Mouse (Mus musculus): Measurements from ENCODE around the gene Map4k3. TPM values are rescaled to one million over a fixed set of nuclear protein-coding genes. Genes with fewer than 3 reads are reported as not detected.

Gene Map4k3
- polyA plus RNA-seq, 1 experiment from 2014 or later = 34.7 TPM

- Histone ChIP-seq H3K9me3 (no peaks in the 10 kb centered on the region), H3K27ac (no peak overlapping the region), H3K4me1 (0 out of 2 replicates have a peak, but pooled peaks cover 2% of the 10 kb centered on the region), H3K36me3 (peaks cover 48% of the 10 kb centered on the region), H3K4me3 (no peak overlapping the region), H3K27me3 (no peaks in the 10 kb centered on the region), H3K9ac (no peak overlapping the region), H3K4me2 (replicated peaks) (no peak overlapping the region)
- 65% methylated on average over 5 of the region's 5 CpGs for WGBS
- ATAC-seq (ENCODE audit: insufficient number of reproducible peaks, insufficient read depth, low FRiP score, low TSS enrichment) = no peak
Observed at GRCm38 (mm10) chr17:80646843-80647242, 81.4 kb downstream of the Map4k3 start.

GRCm38 (mm10) chr17:80646131-80646530, 82.2 kb downstream of the Map4k3 start:
- no peak overlapping the region for H3K4me2 ChIP-seq (replicated peaks)
- ATAC-seq (ENCODE audit: insufficient number of reproducible peaks, insufficient read depth, low FRiP score, low TSS enrichment) = no peak
- no peak overlapping the region for H3K27ac ChIP-seq
- 91% methylated on average over 6 of the region's 6 CpGs for WGBS
- H3K9me3 ChIP-seq = no peaks in the 10 kb centered on the region
- no peak overlapping the region for H3K9ac ChIP-seq
- H3K4me1 ChIP-seq = 0 out of 2 replicates have a peak, but pooled peaks cover 2% of the 10 kb centered on the region
- no peak overlapping the region for H3K4me3 ChIP-seq
- no peaks in the 10 kb centered on the region for H3K27me3 ChIP-seq
- peaks cover 48% of the 10 kb centered on the region for H3K36me3 ChIP-seq

GRCm38 (mm10) chr17:80645694-80646034, 82.6 kb downstream of the Map4k3 start:
- no peaks in the 10 kb centered on the region for H3K9me3 ChIP-seq
- H3K27me3 ChIP-seq = no peaks in the 10 kb centered on the region
- 79% methylated on average over 8 of the region's 8 CpGs for WGBS
- H3K9ac ChIP-seq = no peak overlapping the region
- no peak overlapping the region for H3K4me3 ChIP-seq
- no peak for ATAC-seq (ENCODE audit: insufficient number of reproducible peaks, insufficient read depth, low FRiP score, low TSS enrichment)
- H3K27ac ChIP-seq = no peak overlapping the region
- H3K4me2 ChIP-seq (replicated peaks) = no peak overlapping the region
- 0 out of 2 replicates have a peak, but pooled peaks cover 2% of the 10 kb centered on the region for H3K4me1 ChIP-seq
- H3K36me3 ChIP-seq = peaks cover 48% of the 10 kb centered on the region

- Histone ChIP-seq H3K27ac (no peak overlapping the region), H3K4me2 (replicated peaks) (no peak overlapping the region), H3K36me3 (peaks cover 48% of the 10 kb centered on the region), H3K4me3 (no peak overlapping the region), H3K9me3 (no peaks in the 10 kb centered on the region), H3K27me3 (no peaks in the 10 kb centered on the region), H3K9ac (no peak overlapping the region), H3K4me1 (0 out of 2 replicates have a peak, but pooled peaks cover 2% of the 10 kb centered on the region)
- ATAC-seq (ENCODE audit: insufficient number of reproducible peaks, insufficient read depth, low FRiP score, low TSS enrichment) = no peak
- 82% methylated on average over 14 of the region's 14 CpGs for WGBS
Observed at GRCm38 (mm10) chr17:80644983-80645693, 83.1 kb downstream of the Map4k3 start.

GRCm38 (mm10) chr17:80644567-80644966, 83.7 kb downstream of the Map4k3 start:
- H3K4me1 ChIP-seq = 0 out of 2 replicates have a peak, but pooled peaks cover 2% of the 10 kb centered on the region
- peaks cover 50% of the 10 kb centered on the region for H3K36me3 ChIP-seq
- no peaks in the 10 kb centered on the region for H3K9me3 ChIP-seq
- no peak for ATAC-seq (ENCODE audit: insufficient number of reproducible peaks, insufficient read depth, low FRiP score, low TSS enrichment)
- no peak overlapping the region for H3K4me2 ChIP-seq (replicated peaks)
- H3K4me3 ChIP-seq = no peak overlapping the region
- no peaks in the 10 kb centered on the region for H3K27me3 ChIP-seq
- H3K27ac ChIP-seq = no peak overlapping the region
- WGBS = 65% methylated on average over 13 of the region's 13 CpGs
- H3K9ac ChIP-seq = no peak overlapping the region

- ATAC-seq (ENCODE audit: insufficient number of reproducible peaks, insufficient read depth, low FRiP score, low TSS enrichment) = no peak
- H3K36me3 ChIP-seq = peaks cover 35% of the 10 kb centered on the region
- 75% methylated on average over 8 of the region's 8 CpGs for WGBS
Observed at GRCm38 (mm10) chr17:80638121-80638520, 90.2 kb downstream of the Map4k3 start.

GRCm38 (mm10) chr17:80635794-80636193, 92.5 kb downstream of the Map4k3 start:
- H3K27me3 ChIP-seq = no peaks in the 10 kb centered on the region
- no peaks in the 10 kb centered on the region for H3K4me1 ChIP-seq
- no peak overlapping the region for H3K9ac ChIP-seq
- ATAC-seq (ENCODE audit: insufficient number of reproducible peaks, insufficient read depth, low FRiP score, low TSS enrichment) = no peak
- H3K36me3 ChIP-seq = peaks cover 42% of the 10 kb centered on the region
- no peak overlapping the region for H3K4me2 ChIP-seq (replicated peaks)
- no peak overlapping the region for H3K4me3 ChIP-seq
- 80% methylated on average over 1 of the region's 1 CpGs for WGBS
- no peak overlapping the region for H3K27ac ChIP-seq
- H3K9me3 ChIP-seq = no peaks in the 10 kb centered on the region

More at GRCm38 (mm10) chr17:80638121-80638520, 90.2 kb downstream of the Map4k3 start:
- Histone ChIP-seq H3K4me3 (no peak overlapping the region), H3K4me2 (replicated peaks) (no peak overlapping the region), H3K9me3 (no peaks in the 10 kb centered on the region), H3K4me1 (no peaks in the 10 kb centered on the region), H3K9ac (no peak overlapping the region), H3K27ac (no peak overlapping the region), H3K27me3 (no peaks in the 10 kb centered on the region)

GRCm38 (mm10) chr17:80632846-80633245, 95.4 kb downstream of the Map4k3 start:
- H3K4me3 ChIP-seq = no peak overlapping the region
- WGBS = 92% methylated on average over 5 of the region's 5 CpGs
- no peak overlapping the region for H3K27ac ChIP-seq
- no peaks in the 10 kb centered on the region for H3K27me3 ChIP-seq
- no peaks in the 10 kb centered on the region for H3K9me3 ChIP-seq
- H3K9ac ChIP-seq = no peak overlapping the region
- H3K4me1 ChIP-seq = no peaks in the 10 kb centered on the region
- ATAC-seq (ENCODE audit: insufficient number of reproducible peaks, insufficient read depth, low FRiP score, low TSS enrichment) = no peak
- H3K4me2 ChIP-seq (replicated peaks) = no peak overlapping the region
- H3K36me3 ChIP-seq = peaks cover 36% of the 10 kb centered on the region

GRCm38 (mm10) chr17:80632354-80632753, 95.9 kb downstream of the Map4k3 start:
- Histone ChIP-seq H3K9me3 (no peaks in the 10 kb centered on the region), H3K36me3 (peaks cover 35% of the 10 kb centered on the region), H3K4me1 (no peaks in the 10 kb centered on the region), H3K4me2 (replicated peaks) (no peak overlapping the region), H3K4me3 (no peak overlapping the region), H3K27me3 (no peaks in the 10 kb centered on the region), H3K27ac (no peak overlapping the region), H3K9ac (no peak overlapping the region)
- no peak for ATAC-seq (ENCODE audit: insufficient number of reproducible peaks, insufficient read depth, low FRiP score, low TSS enrichment)
- 93% methylated on average over 4 of the region's 4 CpGs for WGBS

- Histone ChIP-seq H3K36me3 (peaks cover 29% of the 10 kb centered on the region), H3K4me2 (replicated peaks) (no peak overlapping the region), H3K9ac (no peak overlapping the region), H3K27me3 (no peaks in the 10 kb centered on the region), H3K27ac (no peak overlapping the region), H3K4me3 (no peak overlapping the region), H3K4me1 (no peaks in the 10 kb centered on the region), H3K9me3 (no peaks in the 10 kb centered on the region)
- 98% methylated on average over 3 of the region's 3 CpGs for WGBS
- no peak for ATAC-seq (ENCODE audit: insufficient number of reproducible peaks, insufficient read depth, low FRiP score, low TSS enrichment)
Observed at GRCm38 (mm10) chr17:80631028-80631427, 97.3 kb downstream of the Map4k3 start.

- H3K9me3 ChIP-seq = no peaks in the 10 kb centered on the region
- no peak overlapping the region for H3K4me2 ChIP-seq (replicated peaks)
- H3K9ac ChIP-seq = no peak overlapping the region
- H3K4me1 ChIP-seq = no peaks in the 10 kb centered on the region
- no peak for ATAC-seq (ENCODE audit: insufficient number of reproducible peaks, insufficient read depth, low FRiP score, low TSS enrichment)
- H3K36me3 ChIP-seq = no peaks in the 10 kb centered on the region; the same call in 1 of the 2 replicates
- H3K27ac ChIP-seq = no peak overlapping the region
- H3K4me3 ChIP-seq = no peak overlapping the region
- no peaks in the 10 kb centered on the region for H3K27me3 ChIP-seq
Observed at GRCm38 (mm10) chr17:80624979-80625378, 103.3 kb downstream of the Map4k3 start.

- Histone ChIP-seq H3K4me2 (replicated peaks) (no peak overlapping the region), H3K4me3 (no peak overlapping the region), H3K36me3 (peaks cover 11% of the 10 kb centered on the region; the same call in 1 of the 2 replicates), H3K9ac (no peak overlapping the region), H3K27ac (no peak overlapping the region), H3K27me3 (no peaks in the 10 kb centered on the region), H3K4me1 (no peaks in the 10 kb centered on the region), H3K9me3 (no peaks in the 10 kb centered on the region)
- no peak for ATAC-seq (ENCODE audit: insufficient number of reproducible peaks, insufficient read depth, low FRiP score, low TSS enrichment)
- WGBS = 81% methylated on average over 4 of the region's 4 CpGs
Observed at GRCm38 (mm10) chr17:80621691-80622090, 106.6 kb downstream of the Map4k3 start.
